Comparison of ENCODE assay signal across 12 mouse cellular contexts in the genomic region with DNA sequence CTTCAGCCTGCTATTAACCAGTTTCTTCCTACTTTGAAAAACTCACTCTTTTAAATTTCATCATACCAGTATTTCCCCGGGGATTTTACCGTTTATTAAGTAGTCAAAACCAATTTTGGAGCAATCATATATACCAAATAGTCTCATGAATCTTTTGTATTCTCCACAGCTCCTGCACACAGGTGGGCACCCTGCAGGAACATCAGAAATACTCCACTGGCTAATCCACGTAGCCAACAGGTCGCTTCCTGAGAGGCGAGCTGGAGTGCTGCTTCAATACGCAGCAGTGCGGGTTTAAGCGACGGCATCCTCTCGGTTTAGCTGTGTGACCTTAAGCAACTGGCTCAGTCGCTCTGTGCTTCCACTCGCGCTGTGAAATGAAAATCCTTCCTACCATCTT.
"Had no signal": no experiment of that assay in that cellular context is flagged by ENCODE, and none has a peak within 500 bp of the region (broad histone marks: within the 10 kb centered on the region; RNA-seq: fewer than 3 reads in every experiment).

No protein-coding gene starts in this region.

- H3K4me2 ChIP-seq: heart, embryonic 12.5 days; hindbrain, embryonic 12.5 days; hindbrain, embryonic 14.5 days; intestine, embryonic 15.5 days; limb, embryonic 12.5 days had no signal

- H3K9me3 ChIP-seq: heart, embryonic 12.5 days; hindbrain, embryonic 10.5 days; hindbrain, embryonic 12.5 days; intestine, embryonic 15.5 days had no signal

- H3K36me3 ChIP-seq: heart, embryonic 12.5 days; hindbrain, embryonic 12.5 days; intestine, embryonic 15.5 days had no signal

- H3K4me3 ChIP-seq: gastrocnemius, adult 2 months; heart, adult 2 months; heart, embryonic 12.5 days; hindbrain, embryonic 10.5 days; hindbrain, embryonic 12.5 days; intestine, embryonic 15.5 days; layer of hippocampus, adult 2 months; left cerebral cortex, adult 2 months; limb, embryonic 12.5 days had no signal

- H3K9ac ChIP-seq: heart, embryonic 12.5 days; hindbrain, embryonic 12.5 days; hindbrain, embryonic 14.5 days; intestine, embryonic 15.5 days; limb, embryonic 12.5 days had no signal

- ATAC-seq: intestine, postnatal 0 days had no signal

- DNase-seq: gastrocnemius, postnatal 25 days had no signal

- H3K27ac ChIP-seq: gastrocnemius, adult 2 months; heart, adult 2 months; hindbrain, embryonic 10.5 days; hindbrain, embryonic 12.5 days; hindbrain, embryonic 14.5 days; intestine, embryonic 15.5 days; layer of hippocampus, adult 2 months; left cerebral cortex, adult 2 months; limb, embryonic 12.5 days had no signal

- H3K4me1 ChIP-seq: heart, embryonic 12.5 days; hindbrain, embryonic 10.5 days; intestine, embryonic 15.5 days; limb, embryonic 12.5 days had no signal

- H3K27me3 ChIP-seq: heart, embryonic 12.5 days; hindbrain, embryonic 12.5 days; intestine, embryonic 15.5 days; limb, embryonic 12.5 days had no signal
